Mouse (Mus musculus): ENCODE results near the gene Lgi2. TPM values are rescaled to one million over a fixed set of nuclear protein-coding genes. Genes with fewer than 3 reads are reported as not detected.

The Lgi2 gene
- polyA plus RNA-seq, 1 experiment from 2014 or later, result 1.8 TPM

DNA sequence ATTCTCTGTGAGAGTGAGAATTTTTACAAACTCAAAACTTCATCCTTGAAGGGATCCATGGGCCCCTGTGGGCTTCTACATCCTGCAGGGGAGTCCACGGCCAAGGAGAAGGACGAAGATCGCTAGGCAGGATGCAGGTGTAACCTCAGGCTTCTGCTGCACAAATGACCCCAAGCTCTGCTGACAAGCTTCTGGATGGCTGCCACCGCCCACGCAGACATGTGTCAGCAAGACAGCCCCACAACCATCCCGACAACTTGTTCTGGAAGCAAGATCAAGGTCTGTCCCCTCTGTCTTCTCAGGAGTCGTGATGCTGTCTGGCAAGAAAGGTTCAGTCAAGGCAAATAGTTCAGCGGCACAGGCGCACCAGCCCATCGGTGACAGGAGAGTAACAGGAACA lies 43.4 kb upstream of the Lgi2 start:
- Histone ChIP-seq H3K9me3 (ENCODE audit: control insufficient read depth) (no peaks in the 10 kb centered on the region), H3K36me3 (ENCODE audit: control insufficient read depth, insufficient read depth) (no peaks in the 10 kb centered on the region), H3K4me1 (replicated peaks; ENCODE audit: control insufficient read depth, insufficient read depth, low read length) (no peaks in the 10 kb centered on the region), H3K4me3 (ENCODE audit: low read depth, low read length) (no peak overlapping the region), H3K27me3 (replicated peaks; ENCODE audit: control insufficient read depth, insufficient read depth, low read length) (no peaks in the 10 kb centered on the region), H3K4me2 (replicated peaks; ENCODE audit: low read depth) (no peak overlapping the region), H3K27ac (ENCODE audit: low read depth, low read length) (no peak overlapping the region), H3K9ac (ENCODE audit: low read depth, low read length) (no peak overlapping the region)
- ATAC-seq, result no peak
- 61% methylated on average over 10 of the region's 10 CpGs for WGBS
- TF ChIP-seq CTCF (IDR thresholded peaks at IDR 0.05; ENCODE audit: low read depth), result no peak

DNA sequence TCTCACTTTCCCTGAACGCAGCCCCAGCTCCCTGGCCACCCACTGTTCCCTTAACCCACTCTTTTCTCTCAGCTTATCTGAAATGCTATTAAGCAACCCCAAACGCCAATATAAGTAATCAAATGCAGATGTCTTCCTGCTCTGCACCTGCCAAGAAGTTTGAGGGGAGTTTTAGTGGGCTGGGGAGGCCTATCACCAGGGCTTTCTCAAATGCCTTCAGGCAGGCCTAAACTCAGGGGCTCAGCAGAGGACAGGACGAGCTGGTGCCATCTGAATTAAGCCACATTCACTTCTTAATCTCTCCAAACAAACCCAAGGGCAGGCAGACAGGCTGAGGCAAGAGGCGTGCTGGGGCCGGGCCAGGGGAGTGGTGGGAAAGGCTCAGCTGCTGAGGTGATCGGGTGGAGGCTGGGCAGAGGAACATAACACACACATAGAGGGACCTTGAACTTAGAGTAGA lies 38.4 kb upstream of the Lgi2 start:
- no peaks in the 10 kb centered on the region for H3K4me1 ChIP-seq (replicated peaks; ENCODE audit: control insufficient read depth, insufficient read depth, low read length)
- no peaks in the 10 kb centered on the region for H3K36me3 ChIP-seq (ENCODE audit: control insufficient read depth, insufficient read depth)
- no peak overlapping the region for H3K9ac ChIP-seq (ENCODE audit: low read depth, low read length)
- H3K27ac ChIP-seq (ENCODE audit: low read depth, low read length), result no peak overlapping the region
- no peak overlapping the region for H3K4me2 ChIP-seq (replicated peaks; ENCODE audit: low read depth)
- no peak overlapping the region for H3K4me3 ChIP-seq (ENCODE audit: low read depth, low read length)
- H3K27me3 ChIP-seq (replicated peaks; ENCODE audit: control insufficient read depth, insufficient read depth, low read length), result no peaks in the 10 kb centered on the region
- H3K9me3 ChIP-seq (ENCODE audit: control insufficient read depth), result no peaks in the 10 kb centered on the region
- 21% methylated on average over 6 of the region's 6 CpGs for WGBS
- ATAC-seq, result peak; percentile 56; the same call in 1 of the 2 replicates
- no peak for TF ChIP-seq CTCF (IDR thresholded peaks at IDR 0.05; ENCODE audit: low read depth)

GRCm38 (mm10) chr5:52590612-52591011 lies 24.4 kb upstream of the Lgi2 start:
- no peaks in the 10 kb centered on the region for H3K9me3 ChIP-seq (ENCODE audit: control insufficient read depth)
- H3K4me1 ChIP-seq (replicated peaks; ENCODE audit: control insufficient read depth, insufficient read depth, low read length), result no peaks in the 10 kb centered on the region
- no peak overlapping the region for H3K4me2 ChIP-seq (replicated peaks; ENCODE audit: low read depth)
- no peak for ATAC-seq
- no peak overlapping the region for H3K4me3 ChIP-seq (ENCODE audit: low read depth, low read length)
- no peak overlapping the region for H3K27ac ChIP-seq (ENCODE audit: low read depth, low read length)
- TF ChIP-seq CTCF (IDR thresholded peaks at IDR 0.05; ENCODE audit: low read depth), result no peak
- H3K9ac ChIP-seq (ENCODE audit: low read depth, low read length), result no peak overlapping the region
- WGBS, result 87% methylated on average over 9 of the region's 9 CpGs
- H3K27me3 ChIP-seq (replicated peaks; ENCODE audit: control insufficient read depth, insufficient read depth, low read length), result no peaks in the 10 kb centered on the region
- H3K36me3 ChIP-seq (ENCODE audit: control insufficient read depth, insufficient read depth), result no peaks in the 10 kb centered on the region

GRCm38 (mm10) chr5:52588650-52589049 lies 22.4 kb upstream of the Lgi2 start:
- Histone ChIP-seq H3K36me3 (ENCODE audit: control insufficient read depth, insufficient read depth) (no peaks in the 10 kb centered on the region), H3K9ac (ENCODE audit: low read depth, low read length) (no peak overlapping the region), H3K27me3 (replicated peaks; ENCODE audit: control insufficient read depth, insufficient read depth, low read length) (no peaks in the 10 kb centered on the region), H3K4me3 (ENCODE audit: low read depth, low read length) (no peak overlapping the region), H3K4me2 (replicated peaks; ENCODE audit: low read depth) (no peak overlapping the region), H3K27ac (ENCODE audit: low read depth, low read length) (no peak overlapping the region), H3K9me3 (ENCODE audit: control insufficient read depth) (no peaks in the 10 kb centered on the region), H3K4me1 (replicated peaks; ENCODE audit: control insufficient read depth, insufficient read depth, low read length) (no peaks in the 10 kb centered on the region)
- WGBS, result 71% methylated on average over 4 of the region's 4 CpGs
- TF ChIP-seq CTCF (IDR thresholded peaks at IDR 0.05; ENCODE audit: low read depth), result no peak
- peak; percentile 41; the same call in 1 of the 2 replicates for ATAC-seq

DNA sequence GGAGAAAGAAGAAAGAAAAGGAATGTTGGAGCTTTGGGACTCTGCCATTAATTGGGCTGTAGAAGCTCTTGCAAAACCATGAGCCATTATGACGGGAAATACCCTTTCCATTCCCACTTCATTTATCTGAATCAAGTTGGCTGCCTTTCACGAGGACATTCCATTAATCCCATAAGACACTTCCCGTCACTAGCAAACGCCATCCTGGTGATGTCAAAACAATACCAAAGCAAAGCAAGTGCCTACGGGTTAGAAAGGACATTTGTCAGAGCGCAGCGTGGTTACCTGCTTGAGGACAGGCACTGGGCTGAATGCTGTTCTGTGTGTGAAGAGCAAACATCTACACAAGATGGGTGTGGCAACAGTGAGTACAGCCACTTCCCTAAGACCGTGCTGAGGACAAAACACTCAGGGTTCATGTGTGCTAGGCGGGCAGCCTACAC lies 21.1 kb upstream of the Lgi2 start:
- Histone ChIP-seq H3K27me3 (replicated peaks; ENCODE audit: control insufficient read depth, insufficient read depth, low read length) (no peaks in the 10 kb centered on the region), H3K36me3 (ENCODE audit: control insufficient read depth, insufficient read depth) (no peaks in the 10 kb centered on the region), H3K27ac (ENCODE audit: low read depth, low read length) (no peak overlapping the region), H3K9me3 (ENCODE audit: control insufficient read depth) (no peaks in the 10 kb centered on the region), H3K4me1 (replicated peaks; ENCODE audit: control insufficient read depth, insufficient read depth, low read length) (no peaks in the 10 kb centered on the region), H3K9ac (ENCODE audit: low read depth, low read length) (no peak overlapping the region), H3K4me2 (replicated peaks; ENCODE audit: low read depth) (no peak overlapping the region), H3K4me3 (ENCODE audit: low read depth, low read length) (no peak overlapping the region)
- 64% methylated on average over 9 of the region's 9 CpGs for WGBS
- TF ChIP-seq CTCF (IDR thresholded peaks at IDR 0.05; ENCODE audit: low read depth), result no peak
- ATAC-seq, result no peak

DNA sequence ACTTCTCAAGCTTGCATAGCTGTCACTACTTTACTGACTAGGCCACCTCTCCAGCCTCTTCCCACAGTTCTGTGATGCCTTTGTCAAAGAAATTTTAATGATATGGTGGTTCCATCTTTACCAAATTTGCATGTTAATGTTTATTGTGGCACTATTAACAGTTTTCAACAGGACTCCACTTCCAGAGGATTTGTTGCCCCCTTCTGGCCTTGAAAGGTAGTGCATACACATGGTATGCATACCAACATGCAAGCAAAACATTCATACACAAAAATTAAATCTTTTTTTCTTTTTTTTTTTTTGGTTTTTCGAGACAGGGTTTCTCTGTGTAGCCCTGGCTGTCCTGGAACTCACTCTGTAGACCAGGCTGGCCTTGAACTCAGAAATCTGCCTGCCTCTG lies 6.3 kb upstream of the Lgi2 start:
- no peak for ATAC-seq
- TF ChIP-seq CTCF (IDR thresholded peaks at IDR 0.05; ENCODE audit: low read depth), result peak; percentile 38; the same call in 1 of the 2 replicates
- no peak overlapping the region for H3K9ac ChIP-seq (ENCODE audit: low read depth, low read length)
- no peak overlapping the region for H3K4me3 ChIP-seq (ENCODE audit: low read depth, low read length)
- H3K27ac ChIP-seq (ENCODE audit: low read depth, low read length), result no peak overlapping the region
- no peaks in the 10 kb centered on the region for H3K27me3 ChIP-seq (replicated peaks; ENCODE audit: control insufficient read depth, insufficient read depth, low read length)
- H3K9me3 ChIP-seq (ENCODE audit: control insufficient read depth), result peaks cover 8% of the 10 kb centered on the region
- WGBS, result 38% methylated on average over 1 of the region's 1 CpGs
- H3K4me2 ChIP-seq (replicated peaks; ENCODE audit: low read depth), result no peak overlapping the region
- no peaks in the 10 kb centered on the region for H3K36me3 ChIP-seq (ENCODE audit: control insufficient read depth, insufficient read depth)
- no peaks in the 10 kb centered on the region for H3K4me1 ChIP-seq (replicated peaks; ENCODE audit: control insufficient read depth, insufficient read depth, low read length)

DNA sequence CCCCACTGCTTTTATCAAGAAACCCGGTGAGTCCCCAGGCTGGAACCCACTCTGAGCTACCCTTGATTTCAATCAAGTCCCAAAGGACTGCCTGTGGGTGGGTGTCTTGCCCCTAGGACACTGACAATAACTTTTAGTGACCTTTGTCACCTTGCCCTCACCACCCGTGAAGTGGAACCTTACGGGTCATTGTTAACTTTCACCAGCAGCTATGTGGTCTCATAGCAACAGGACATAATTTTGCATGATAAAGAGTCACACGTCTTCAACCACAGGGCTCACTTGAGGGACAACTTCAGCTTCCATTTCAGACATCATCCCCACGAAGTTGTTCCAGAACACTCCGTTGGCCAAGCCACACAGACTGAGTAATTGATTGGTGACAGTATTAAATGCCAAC lies 4.5 kb upstream of the Lgi2 start:
- Histone ChIP-seq H3K27ac (ENCODE audit: low read depth, low read length) (no peak overlapping the region), H3K36me3 (ENCODE audit: control insufficient read depth, insufficient read depth) (no peaks in the 10 kb centered on the region), H3K9ac (ENCODE audit: low read depth, low read length) (no peak overlapping the region), H3K27me3 (replicated peaks; ENCODE audit: control insufficient read depth, insufficient read depth, low read length) (0 out of 2 replicates have a peak, but pooled peaks cover 7% of the 10 kb centered on the region), H3K4me3 (ENCODE audit: low read depth, low read length) (no peak overlapping the region), H3K4me2 (replicated peaks; ENCODE audit: low read depth) (no peak overlapping the region), H3K9me3 (ENCODE audit: control insufficient read depth) (peaks cover 8% of the 10 kb centered on the region), H3K4me1 (replicated peaks; ENCODE audit: control insufficient read depth, insufficient read depth, low read length) (no peaks in the 10 kb centered on the region)
- ATAC-seq, result no peak
- TF ChIP-seq CTCF (IDR thresholded peaks at IDR 0.05; ENCODE audit: low read depth), result no peak
- 66% methylated on average over 6 of the region's 6 CpGs for WGBS
